Mouse (Mus musculus) ES-E14 (cell line): Measurements from ENCODE around the gene Tnnt2. TPM values are rescaled to one million over a fixed set of nuclear protein-coding genes. Genes with fewer than 3 reads are reported as not detected.

Source experiments
- DNase-seq: peaks from one replicate; pipeline ENCODE4 v3.0.0-alpha.2; 2013; ENCODE audit warnings: low read depth, low spot score
- H3K27ac ChIP-seq: 2 replicates; pipeline ENCODE4 v1.5.1; 2012; ENCODE audit warnings: low read depth, mild to moderate bottlenecking, low read length, moderate library complexity, mixed read lengths; ENCODE audit not compliant: poor library complexity, insufficient read depth, severe bottlenecking
- H3K36me3 ChIP-seq: 2 replicates; pipeline ENCODE4 v1.6.1; 2012; ENCODE audit warnings: mild to moderate bottlenecking, low read length, moderate library complexity, mixed read lengths; ENCODE audit not compliant: control insufficient read depth, poor library complexity, insufficient read depth, severe bottlenecking
- H3K4me1 ChIP-seq, 2 experiments: fragments of 150-350 bp in 1 of 2; sonication (generic) in 1 of 2; 2 replicates each; pipeline ENCODE4 v1.6.1; 2012; ENCODE audit warnings: low read length in 2 of 2, mild to moderate bottlenecking in 1 of 2, mixed read lengths in 1 of 2; ENCODE audit not compliant: control insufficient read depth in 2 of 2, insufficient read depth in 2 of 2, poor library complexity in 1 of 2
- H3K4me3 ChIP-seq, 2 experiments: fragments of 150-350 bp in 1 of 2; sonication (generic) in 1 of 2; 2 replicates each; pipeline ENCODE4 v1.5.1; 2012; ENCODE audit warnings: low read length in 2 of 2, low read depth in 1 of 2, mild to moderate bottlenecking in 1 of 2, mixed read lengths in 1 of 2; ENCODE audit not compliant: insufficient read depth in 1 of 2, poor library complexity in 1 of 2, severe bottlenecking in 1 of 2
- H3K9ac ChIP-seq: 2 replicates; pipeline ENCODE4 v1.6.1; 2012; ENCODE audit warnings: low read depth, mild to moderate bottlenecking, low read length, mixed read lengths; ENCODE audit not compliant: poor library complexity, insufficient read depth, severe bottlenecking
- H3K9me3 ChIP-seq: fragments of 150-350 bp; sonication (generic); 2 replicates; pipeline ENCODE4 v1.6.1; 2012; ENCODE audit warnings: low read depth, mild to moderate bottlenecking, low read length; ENCODE audit not compliant: control insufficient read depth, insufficient read depth
- CHD2 ChIP-seq: IDR thresholded peaks from 2 replicates; pipeline ENCODE4 v1.6.1; 2014; ENCODE audit warnings: mild to moderate bottlenecking, low read depth, low read length, inconsistent platforms
- HCFC1 ChIP-seq: IDR thresholded peaks from 2 replicates; pipeline ENCODE4 v1.6.1; 2012; ENCODE audit warnings: low read length, inconsistent platforms, borderline replicate concordance; ENCODE audit not compliant: insufficient read depth
- MAFK ChIP-seq: IDR thresholded peaks from 2 replicates; pipeline ENCODE4 v1.6.1; 2014; ENCODE audit warnings: mild to moderate bottlenecking, low read depth, low read length, inconsistent platforms; ENCODE audit not compliant: insufficient read depth
- ZC3H11A ChIP-seq: IDR thresholded peaks from 2 replicates; pipeline ENCODE4 v1.6.1; 2012; ENCODE audit warnings: low read depth, mild to moderate bottlenecking, inconsistent platforms, low read length, borderline replicate concordance
- ZNF384 ChIP-seq: IDR thresholded peaks from 2 replicates; pipeline ENCODE4 v1.6.1; 2012; ENCODE audit warnings: low read depth, low read length, inconsistent platforms
- in situ Hi-C, 2 experiments: fragments of 600-800 bp; cut with MboI; formaldehyde crosslinking; loops; one replicate each; pipeline ENCODE4 v1.15.1; 2025; ENCODE audit warnings: low sequenced_read_pairs in 2 of 2, inconsistent platforms in 1 of 2; ENCODE audit not compliant: unreplicated experiment in 2 of 2
- total RNA-seq: library from RNA; depleted of rRNA; stranded (reverse); fragments of 300-350 nt; gene quantifications from 2 replicates; pipeline ENCODE4 v1.2.3, GENCODE M21; 2012

The Tnnt2 gene
- total RNA-seq, 1 experiment: 2.5 TPM

- in situ Hi-C loops: no loop called here
- TF ChIP-seq MAFK: no peak
- TF ChIP-seq HCFC1: no peak
- TF ChIP-seq ZC3H11A: no peak
- no peak for TF ChIP-seq CHD2
- no peak for TF ChIP-seq ZNF384
- H3K4me1 ChIP-seq: peaks cover 7 to 32% of the 10 kb centered on the region in 2 experiments; a peak in 3 of 4 replicates
- peak; percentile 79 for DNase-seq
- H3K36me3 ChIP-seq: no peaks in the 10 kb centered on the region
- no peak overlapping the region for H3K9ac ChIP-seq
- H3K4me3 ChIP-seq: no peak overlapping the region
- H3K27ac ChIP-seq: peak overlapping the region; percentile 48
- no peaks in the 10 kb centered on the region for H3K9me3 ChIP-seq
Measured at GRCm38 (mm10) chr1:135792143-135792939, 43.8 kb upstream of the Tnnt2 start.

- Histone ChIP-seq H3K4me1 (peaks cover 7 to 32% of the 10 kb centered on the region in 2 experiments; a peak in 3 of 4 replicates), H3K27ac (no peak overlapping the region), H3K9me3 (no peaks in the 10 kb centered on the region), H3K4me3 (peak overlapping the region; percentile 40 to 46; a peak in 3 of 4 replicates), H3K36me3 (no peaks in the 10 kb centered on the region), H3K9ac (peak overlapping the region; percentile 8; the same call in 1 of the 2 replicates)
- in situ Hi-C loops: no loop called here
- TF ChIP-seq HCFC1 (no peak), ZC3H11A (no peak), MAFK (no peak), CHD2 (no peak), ZNF384 (no peak)
- no peak for DNase-seq
Measured at GRCm38 (mm10) chr1:135793370-135794215, 42.6 kb upstream of the Tnnt2 start.

GRCm38 (mm10) chr1:135794216-135795134 lies 41.7 kb upstream of the Tnnt2 start:
- Histone ChIP-seq H3K9ac (no peak overlapping the region; the same call in 1 of the 2 replicates), H3K4me1 (peaks cover 7 to 31% of the 10 kb centered on the region in 2 experiments; a peak in 3 of 4 replicates), H3K27ac (no peak overlapping the region), H3K9me3 (no peaks in the 10 kb centered on the region), H3K4me3 (peak overlapping the region in 1 of 2 experiments; percentile 40; a peak in 2 of 4 replicates), H3K36me3 (no peaks in the 10 kb centered on the region)
- no peak for DNase-seq
- in situ Hi-C loops: no loop called here
- no peak for TF ChIP-seq ZNF384

- in situ Hi-C loops: no loop called here
- H3K4me1 ChIP-seq: peaks cover 4 to 15% of the 10 kb centered on the region in 2 experiments; a peak in 3 of 4 replicates
- H3K4me3 ChIP-seq: no peak overlapping the region
- H3K36me3 ChIP-seq: no peaks in the 10 kb centered on the region
- H3K9me3 ChIP-seq: no peaks in the 10 kb centered on the region
- no peak for DNase-seq
- TF ChIP-seq ZC3H11A (no peak), MAFK (no peak), ZNF384 (no peak), CHD2 (no peak), HCFC1 (no peak)
- no peak overlapping the region for H3K27ac ChIP-seq
- H3K9ac ChIP-seq: no peak overlapping the region
Measured at GRCm38 (mm10) chr1:135798492-135798891, 37.7 kb upstream of the Tnnt2 start.
